8 mouse cellular contexts compared by ENCODE assay signal in genomic region chr7:30563906-30564280, GRCm38 (mm10). TPM values are rescaled to one million over a fixed set of nuclear protein-coding genes. Genes with fewer than 3 reads are reported as not detected.
DNase-seq lines count a peak whose midpoint lies in the region; ATAC-seq and TF ChIP-seq lines count a peak whose summit lies in the region.

No protein-coding gene starts in this region.

- H3K9ac ChIP-seq in intestine, embryonic 15.5 days, result 0 out of 2 replicates have a peak overlapping the region, but pooled peaks have one; percentile 70
- no peak overlapping the region; the same call in 1 of the 2 replicates for H3K9ac ChIP-seq in neural tube, embryonic 14.5 days (replicated peaks; ENCODE audit: low read depth, low read length)

- no peak for TF ChIP-seq CTCF in layer of hippocampus, adult 2 months (conservative IDR thresholded peaks at IDR 0.05)

- H3K27ac ChIP-seq in layer of hippocampus, adult 2 months, result peak overlapping the region; percentile 99
- peak overlapping the region; percentile 87; the same call in 1 of the 2 replicates for H3K27ac ChIP-seq in brown adipose tissue, adult 24 weeks (replicated peaks; ENCODE audit: low read depth, low read length)
- H3K27ac ChIP-seq in intestine, embryonic 15.5 days, result peak overlapping the region; percentile 96; the same call in 1 of the 2 replicates
- H3K27ac ChIP-seq in neural tube, embryonic 14.5 days (ENCODE audit: low read depth, low read length), result peak overlapping the region; percentile 90

- peak overlapping the region; percentile 93 for H3K4me3 ChIP-seq in layer of hippocampus, adult 2 months
- H3K4me3 ChIP-seq in brown adipose tissue, adult 24 weeks (ENCODE audit: insufficient read depth, low read depth, low read length), result peak overlapping the region; percentile 84
- peak overlapping the region; percentile 67 for H3K4me3 ChIP-seq in intestine, embryonic 15.5 days (replicated peaks)
- H3K4me3 ChIP-seq in neural tube, embryonic 14.5 days (ENCODE audit: low read depth, low read length), result peak overlapping the region; percentile 78

- 21% methylated on average over 6 of the region's 6 CpGs for WGBS in intestine, embryonic 15.5 days
- 20% methylated on average over 6 of the region's 6 CpGs for WGBS in neural tube, embryonic 14.5 days

- ATAC-seq in intestine, embryonic 15.5 days, result no peak
- no peak for ATAC-seq in neural tube, embryonic 14.5 days (ENCODE audit: low read depth)
- ATAC-seq in granulocyte monocyte progenitor cell, adult 5-6 weeks (replicated peaks; ENCODE audit: poor library complexity, severe bottlenecking), result no peak

- no peak for DNase-seq in layer of hippocampus, adult 2 months (ENCODE audit: low spot score in 2 of 2)
- no peak for DNase-seq in layer of hippocampus, adult 8-10 months (ENCODE audit: low spot score in 2 of 2)
- no peak for DNase-seq in MN1 (ENCODE audit: low spot score)
- no peak for DNase-seq in cerebellum, adult 9-10 months

- no peaks in the 10 kb centered on the region for H3K27me3 ChIP-seq in intestine, embryonic 15.5 days (replicated peaks)
- no peaks in the 10 kb centered on the region for H3K27me3 ChIP-seq in neural tube, embryonic 14.5 days (ENCODE audit: control insufficient read depth, insufficient read depth, low read length)

- H3K36me3 ChIP-seq in intestine, embryonic 15.5 days, result peaks cover 24% of the 10 kb centered on the region
- peaks cover 26% of the 10 kb centered on the region for H3K36me3 ChIP-seq in neural tube, embryonic 14.5 days (ENCODE audit: control insufficient read depth, insufficient read depth, low read length)

- H3K9me3 ChIP-seq in intestine, embryonic 15.5 days, result no peaks in the 10 kb centered on the region
- H3K9me3 ChIP-seq in neural tube, embryonic 14.5 days (ENCODE audit: control insufficient read depth, low read length), result no peaks in the 10 kb centered on the region

- 0 out of 2 replicates have a peak, but pooled peaks cover 4% of the 10 kb centered on the region for H3K4me1 ChIP-seq in brown adipose tissue, adult 24 weeks (ENCODE audit: control insufficient read depth, insufficient read depth, insufficient read length, low read length)
- H3K4me1 ChIP-seq in intestine, embryonic 15.5 days (replicated peaks), result peaks cover 14% of the 10 kb centered on the region; the same call in 1 of the 2 replicates
- H3K4me1 ChIP-seq in neural tube, embryonic 14.5 days (ENCODE audit: control insufficient read depth, insufficient read depth, low read length), result peaks cover 7% of the 10 kb centered on the region

- peak overlapping the region; percentile 59 for H3K4me2 ChIP-seq in intestine, embryonic 15.5 days (replicated peaks)
- peak overlapping the region; percentile 54 for H3K4me2 ChIP-seq in neural tube, embryonic 14.5 days (ENCODE audit: low read depth, low read length)

RNA-seq across cellular contexts. Expression of gene Psenen, which starts 0.5 kb away (rescaled TPM):
- 10 to 100 TPM; 79.9 to 92.3 TPM for total RNA-seq in layer of hippocampus, adult 2 months (2021)
- 10 to 100 TPM; 85.9 to 91.0 (median 88.4) TPM for total RNA-seq in layer of hippocampus, adult 8-10 months (2022)
- 177 and 187 TPM in 2 replicates for polyA plus RNA-seq in brown adipose tissue, adult 24 weeks (2012; ENCODE audit: insufficient read depth, insufficient read length, missing spikeins)
- polyA plus RNA-seq in intestine, embryonic 15.5 days (2015; fragmentation: Nextera tagmentation; extraction: Ambion mirVana), result 148 and 151 TPM in 2 replicates
- 111 and 126 TPM in 2 replicates for polyA plus RNA-seq in neural tube, embryonic 14.5 days (2014; fragmentation: Nextera tagmentation; extraction: Ambion mirVana)
- total RNA-seq in granulocyte monocyte progenitor cell, adult 5-6 weeks (2014; fragmentation: Nextera tagmentation), result 218 and 221 TPM in 2 replicates
- 156 and 184 TPM in 2 replicates for total RNA-seq in granulocyte monocyte progenitor cell, adult 5-6 weeks (2017)

RNA-seq across cellular contexts. Expression of gene Gm49396, which starts 0.7 kb away (rescaled TPM):
- 10 to 100 TPM in 1 of 2 experiments, 1 to 10 TPM in 1; 9.0 to 11.4 TPM for total RNA-seq in layer of hippocampus, adult 2 months (2021)
- 10 to 100 TPM in 2 of 4 experiments, 1 to 10 TPM in 2; 6.3 to 14.8 (median 11.1) TPM for total RNA-seq in layer of hippocampus, adult 8-10 months (2022)
- polyA plus RNA-seq in brown adipose tissue, adult 24 weeks (2012; ENCODE audit: insufficient read depth, insufficient read length, missing spikeins), result 0.91 and 5.5 TPM in 2 replicates
- 9.0 and 10.3 TPM in 2 replicates for polyA plus RNA-seq in intestine, embryonic 15.5 days (2015; fragmentation: Nextera tagmentation; extraction: Ambion mirVana)
- 8.1 and 9.4 TPM in 2 replicates for polyA plus RNA-seq in neural tube, embryonic 14.5 days (2014; fragmentation: Nextera tagmentation; extraction: Ambion mirVana)
- total RNA-seq in granulocyte monocyte progenitor cell, adult 5-6 weeks (2014; fragmentation: Nextera tagmentation), result 5.2 and 12.5 TPM in 2 replicates
- 5.1 and 6.3 TPM in 2 replicates for total RNA-seq in granulocyte monocyte progenitor cell, adult 5-6 weeks (2017)

RNA-seq across cellular contexts. Expression of gene U2af1l4, which starts 0.8 kb away (rescaled TPM):
- 10 to 100 TPM; 71.4 to 90.8 TPM for total RNA-seq in layer of hippocampus, adult 2 months (2021)
- 10 to 100 TPM; 68.2 to 81.1 (median 78.7) TPM for total RNA-seq in layer of hippocampus, adult 8-10 months (2022)
- 59.1 and 65.5 TPM in 2 replicates for polyA plus RNA-seq in brown adipose tissue, adult 24 weeks (2012; ENCODE audit: insufficient read depth, insufficient read length, missing spikeins)
- 73.4 and 76.6 TPM in 2 replicates for polyA plus RNA-seq in intestine, embryonic 15.5 days (2015; fragmentation: Nextera tagmentation; extraction: Ambion mirVana)
- 99.4 and 99.6 TPM in 2 replicates for polyA plus RNA-seq in neural tube, embryonic 14.5 days (2014; fragmentation: Nextera tagmentation; extraction: Ambion mirVana)
- 26.3 and 38.5 TPM in 2 replicates for total RNA-seq in granulocyte monocyte progenitor cell, adult 5-6 weeks (2014; fragmentation: Nextera tagmentation)
- 58.6 and 87.2 TPM in 2 replicates for total RNA-seq in granulocyte monocyte progenitor cell, adult 5-6 weeks (2017)

RNA-seq across cellular contexts. Expression of gene Igflr1, which starts 1.3 kb away (rescaled TPM):
- 1 to 10 TPM; 6.4 to 6.5 TPM for total RNA-seq in layer of hippocampus, adult 2 months (2021)
- 1 to 10 TPM; 4.0 to 5.7 (median 4.6) TPM for total RNA-seq in layer of hippocampus, adult 8-10 months (2022)
- polyA plus RNA-seq in brown adipose tissue, adult 24 weeks (2012; ENCODE audit: insufficient read depth, insufficient read length, missing spikeins), result not detected in 2 replicates
- polyA plus RNA-seq in intestine, embryonic 15.5 days (2015; fragmentation: Nextera tagmentation; extraction: Ambion mirVana), result 2.2 and 2.9 TPM in 2 replicates
- 2.8 and 3.7 TPM in 2 replicates for polyA plus RNA-seq in neural tube, embryonic 14.5 days (2014; fragmentation: Nextera tagmentation; extraction: Ambion mirVana)
- 4.9 and 10.6 TPM in 2 replicates for total RNA-seq in granulocyte monocyte progenitor cell, adult 5-6 weeks (2014; fragmentation: Nextera tagmentation)
- 0.34 TPM in 1 of 2 replicates, not detected in the other for total RNA-seq in granulocyte monocyte progenitor cell, adult 5-6 weeks (2017)

RNA-seq across cellular contexts. Expression of gene Lin37, which starts 4.3 kb away (rescaled TPM):
- total RNA-seq in layer of hippocampus, adult 2 months (2021), result 10 to 100 TPM; 45.5 to 47.6 TPM
- 10 to 100 TPM; 41.3 to 54.0 (median 46.9) TPM for total RNA-seq in layer of hippocampus, adult 8-10 months (2022)
- 19.5 and 23.1 TPM in 2 replicates for polyA plus RNA-seq in brown adipose tissue, adult 24 weeks (2012; ENCODE audit: insufficient read depth, insufficient read length, missing spikeins)
- 46.3 and 48.4 TPM in 2 replicates for polyA plus RNA-seq in intestine, embryonic 15.5 days (2015; fragmentation: Nextera tagmentation; extraction: Ambion mirVana)
- 55.4 and 57.4 TPM in 2 replicates for polyA plus RNA-seq in neural tube, embryonic 14.5 days (2014; fragmentation: Nextera tagmentation; extraction: Ambion mirVana)
- total RNA-seq in granulocyte monocyte progenitor cell, adult 5-6 weeks (2014; fragmentation: Nextera tagmentation), result 45.4 and 96.9 TPM in 2 replicates
- 23.5 and 25.3 TPM in 2 replicates for total RNA-seq in granulocyte monocyte progenitor cell, adult 5-6 weeks (2017)
